Mouse (Mus musculus): ENCODE measurements around the gene Tymp. TPM values are rescaled to one million over a fixed set of nuclear protein-coding genes. Genes with fewer than 3 reads are reported as not detected.

The Tymp gene
- polyA plus RNA-seq, 1 experiment from 2014 or later: 1.6 TPM

DNA sequence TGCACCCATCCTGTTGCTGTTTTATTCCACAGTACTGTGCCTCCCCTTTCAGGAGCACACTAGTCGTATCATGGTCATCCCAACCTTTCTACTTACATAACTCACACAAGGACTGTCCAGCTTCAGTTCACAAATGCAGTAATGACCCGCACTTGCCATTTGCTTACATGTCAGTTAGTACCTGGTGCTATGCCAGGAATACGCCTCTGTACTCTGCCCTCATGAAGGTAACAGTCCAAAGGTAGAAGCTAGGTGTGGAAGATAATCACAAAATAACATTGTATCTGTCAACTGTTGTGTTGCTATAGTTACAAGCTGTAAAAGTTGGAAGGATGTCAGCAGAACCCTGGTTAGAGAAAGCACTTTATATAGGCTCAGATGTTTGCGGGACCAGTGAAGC, 20.0 kb upstream of the Tymp start:
- H3K27ac ChIP-seq (ENCODE audit: poor library complexity, severe bottlenecking): no peak overlapping the region
- H3K27me3 ChIP-seq (replicated peaks): no peaks in the 10 kb centered on the region
- no peaks in the 10 kb centered on the region for H3K4me1 ChIP-seq (replicated peaks)
- no peak overlapping the region for H3K4me2 ChIP-seq
- no peaks in the 10 kb centered on the region for H3K36me3 ChIP-seq
- no peak for ATAC-seq (ENCODE audit: insufficient number of reproducible peaks, low FRiP score)
- no peak overlapping the region for H3K4me3 ChIP-seq
- 83% methylated on average over 4 of the region's 4 CpGs for WGBS
- H3K9ac ChIP-seq: no peak overlapping the region
- H3K9me3 ChIP-seq (replicated peaks): no peaks in the 10 kb centered on the region

DNA sequence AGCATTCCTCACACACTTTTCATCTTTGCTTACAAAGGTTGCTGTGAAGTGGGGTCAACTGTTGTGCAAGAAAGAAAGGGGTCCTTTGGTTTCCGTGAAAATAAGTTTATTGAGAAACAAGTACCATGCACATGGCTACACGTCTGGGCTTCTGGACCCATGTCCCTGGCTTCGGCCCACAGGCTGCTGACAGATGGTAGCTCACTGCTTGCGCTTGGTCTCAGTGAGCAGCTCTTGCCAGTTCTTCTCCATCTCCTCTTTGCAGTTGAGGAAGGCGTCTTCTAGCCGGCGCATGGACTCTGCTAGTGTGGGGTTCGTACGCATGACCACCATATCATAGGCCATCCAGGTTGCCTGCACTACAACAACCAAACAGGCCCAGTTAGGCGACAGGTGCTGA, 13.2 kb upstream of the Tymp start:
- ATAC-seq (ENCODE audit: insufficient number of reproducible peaks, low FRiP score): no peak
- Histone ChIP-seq H3K36me3 (no peaks in the 10 kb centered on the region), H3K27me3 (replicated peaks) (peaks cover 36% of the 10 kb centered on the region), H3K4me2 (no peak overlapping the region), H3K4me1 (replicated peaks) (no peaks in the 10 kb centered on the region), H3K27ac (ENCODE audit: poor library complexity, severe bottlenecking) (no peak overlapping the region), H3K4me3 (no peak overlapping the region), H3K9ac (no peak overlapping the region), H3K9me3 (replicated peaks) (no peaks in the 10 kb centered on the region)
- 89% methylated on average over 10 of the region's 10 CpGs for WGBS

DNA sequence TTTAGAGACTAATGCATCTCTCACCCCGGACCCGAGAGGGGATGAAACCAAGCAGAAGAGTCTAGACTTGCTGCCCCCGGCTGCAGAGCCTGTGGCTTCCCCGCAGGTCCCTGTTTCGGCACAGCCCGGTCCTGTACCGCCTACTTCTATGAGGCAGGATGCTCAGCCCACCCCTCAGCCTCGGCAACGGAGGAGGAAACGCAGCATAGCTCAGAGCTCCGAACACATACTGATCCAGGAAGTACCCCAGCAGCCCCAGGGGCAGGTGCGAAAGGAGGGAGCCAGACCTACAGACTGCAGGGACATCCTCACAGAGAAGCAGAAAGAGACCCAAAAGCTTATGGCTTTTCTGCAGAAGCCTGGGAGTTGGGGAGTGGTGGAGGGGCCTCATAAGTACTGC, 10.3 kb upstream of the Tymp start:
- Histone ChIP-seq H3K4me2 (no peak overlapping the region), H3K9ac (no peak overlapping the region), H3K36me3 (no peaks in the 10 kb centered on the region), H3K4me3 (no peak overlapping the region), H3K27ac (ENCODE audit: poor library complexity, severe bottlenecking) (no peak overlapping the region), H3K27me3 (replicated peaks) (peaks cover 52% of the 10 kb centered on the region), H3K9me3 (replicated peaks) (no peaks in the 10 kb centered on the region), H3K4me1 (replicated peaks) (no peaks in the 10 kb centered on the region)
- WGBS: 36% methylated on average over 12 of the region's 12 CpGs
- no peak for ATAC-seq (ENCODE audit: insufficient number of reproducible peaks, low FRiP score)

DNA sequence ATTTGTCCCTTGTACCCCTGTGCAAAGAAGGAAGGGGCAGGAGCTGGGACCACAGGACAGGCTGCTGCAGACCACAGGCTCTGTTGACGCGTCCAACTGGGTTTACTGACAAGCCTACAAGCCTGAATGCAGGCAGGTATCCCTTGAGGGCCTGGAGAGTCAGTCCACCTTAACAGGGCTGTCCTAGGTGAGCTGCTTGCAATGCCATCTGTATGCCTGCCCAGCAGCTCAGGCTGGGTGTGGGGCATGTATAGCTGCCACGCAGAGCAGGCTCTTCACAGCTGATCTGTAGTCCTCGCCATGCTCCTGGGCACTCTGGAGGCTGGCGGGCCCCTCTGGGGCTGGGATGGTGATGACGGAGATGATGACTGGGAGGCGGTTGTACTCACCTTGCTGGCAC, 7.8 kb upstream of the Tymp start, which contains the start of gene Klhdc7b:
Klhdc7b (plus strand) TSS at position 301 of the 400 bp plus-strand sequence.
- H3K9me3 ChIP-seq (replicated peaks): no peaks in the 10 kb centered on the region
- peaks cover under 1% of the 10 kb centered on the region; the same call in 1 of the 2 replicates for H3K4me1 ChIP-seq (replicated peaks)
- ATAC-seq (ENCODE audit: insufficient number of reproducible peaks, low FRiP score): no peak
- 78% methylated on average over 7 of the region's 7 CpGs for WGBS
- no peak within 1 kb of the TSS for H3K27ac ChIP-seq (ENCODE audit: poor library complexity, severe bottlenecking)
- no peak within 1 kb of the TSS for H3K4me3 ChIP-seq
- no peaks in the 10 kb centered on the region for H3K36me3 ChIP-seq
- H3K4me2 ChIP-seq: no peak within 1 kb of the TSS
- no peak within 1 kb of the TSS for H3K9ac ChIP-seq
- H3K27me3 ChIP-seq (replicated peaks): peaks cover 59% of the 10 kb centered on the region

DNA sequence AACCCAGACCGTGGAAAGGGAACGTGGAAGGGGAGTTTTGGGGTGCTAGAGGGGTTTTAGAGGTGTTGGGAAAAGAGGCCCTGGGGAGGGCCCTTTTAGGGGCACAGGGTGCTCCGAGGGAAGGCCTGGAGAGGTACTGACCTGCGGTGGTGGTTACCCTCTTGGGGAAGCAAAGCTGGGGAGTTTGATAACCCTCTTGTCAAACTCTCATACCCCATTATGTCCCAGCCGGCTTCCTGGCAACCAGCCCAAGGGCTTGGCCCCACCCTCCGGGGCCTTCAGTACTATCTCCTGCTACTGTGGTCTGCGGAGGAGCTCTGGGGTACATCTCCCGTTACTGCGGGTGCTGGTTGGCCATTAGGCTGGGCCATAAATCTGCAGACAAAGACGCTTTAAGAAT, 2.6 kb upstream of the Tymp start:
- Histone ChIP-seq H3K27ac (ENCODE audit: poor library complexity, severe bottlenecking) (no peak overlapping the region), H3K9ac (0 out of 2 replicates have a peak overlapping the region, but pooled peaks have one; percentile 45), H3K4me2 (peak overlapping the region; percentile 92), H3K4me3 (peak overlapping the region; percentile 53), H3K4me1 (replicated peaks) (peaks cover 26% of the 10 kb centered on the region), H3K36me3 (no peaks in the 10 kb centered on the region), H3K27me3 (replicated peaks) (peaks cover 54% of the 10 kb centered on the region), H3K9me3 (replicated peaks) (no peaks in the 10 kb centered on the region)
- WGBS: 13% methylated on average over 10 of the region's 10 CpGs
- 0 out of 2 replicates have a peak, but pooled peaks have one; percentile 12 for ATAC-seq (ENCODE audit: insufficient number of reproducible peaks, low FRiP score)

DNA sequence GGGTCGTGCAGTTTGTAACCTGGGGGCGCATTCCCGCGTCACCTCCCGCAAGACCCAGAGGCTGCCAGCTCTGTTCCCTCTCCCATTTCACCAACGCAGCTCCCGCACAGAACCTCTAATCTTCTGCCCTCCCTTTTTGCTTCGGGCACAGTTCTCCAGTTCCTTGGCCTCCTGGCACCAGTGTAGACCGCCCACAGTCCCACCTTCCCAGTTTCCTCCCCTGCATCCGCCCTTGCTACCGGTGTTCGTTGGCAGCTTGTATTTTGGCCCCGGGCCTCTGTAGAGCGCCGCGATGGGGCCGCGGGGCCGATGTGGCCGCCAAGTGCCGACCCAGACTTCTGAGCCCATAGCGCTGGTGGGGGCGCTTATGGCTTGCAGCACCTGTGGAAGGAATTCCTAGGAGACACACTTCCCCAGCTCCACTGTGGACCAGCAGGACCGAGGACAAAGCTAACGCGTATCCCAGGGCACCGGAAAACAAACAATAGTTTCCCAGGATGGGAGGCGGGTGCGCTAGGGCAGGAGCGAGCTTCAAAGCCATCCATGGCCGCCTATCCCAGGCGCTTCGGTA, 2.1 kb upstream of the Tymp start, which contains the start of gene Odf3b:
Odf3b (minus strand) TSS at position 452 of the 571 bp plus-strand sequence.
- Histone ChIP-seq H3K9ac (peak within 1 kb of the TSS; percentile 45), H3K4me3 (peak within 1 kb of the TSS; percentile 53), H3K27ac (ENCODE audit: poor library complexity, severe bottlenecking) (no peak within 1 kb of the TSS), H3K36me3 (no peaks in the 10 kb centered on the region), H3K9me3 (replicated peaks) (no peaks in the 10 kb centered on the region), H3K4me1 (replicated peaks) (peaks cover 30% of the 10 kb centered on the region), H3K4me2 (peak within 1 kb of the TSS; percentile 92), H3K27me3 (replicated peaks) (peaks cover 50% of the 10 kb centered on the region)
- 0 out of 2 replicates have a peak, but pooled peaks have one; percentile 1 for ATAC-seq (ENCODE audit: insufficient number of reproducible peaks, low FRiP score)
- WGBS: under 1% methylated on average over 33 of the region's 33 CpGs

DNA sequence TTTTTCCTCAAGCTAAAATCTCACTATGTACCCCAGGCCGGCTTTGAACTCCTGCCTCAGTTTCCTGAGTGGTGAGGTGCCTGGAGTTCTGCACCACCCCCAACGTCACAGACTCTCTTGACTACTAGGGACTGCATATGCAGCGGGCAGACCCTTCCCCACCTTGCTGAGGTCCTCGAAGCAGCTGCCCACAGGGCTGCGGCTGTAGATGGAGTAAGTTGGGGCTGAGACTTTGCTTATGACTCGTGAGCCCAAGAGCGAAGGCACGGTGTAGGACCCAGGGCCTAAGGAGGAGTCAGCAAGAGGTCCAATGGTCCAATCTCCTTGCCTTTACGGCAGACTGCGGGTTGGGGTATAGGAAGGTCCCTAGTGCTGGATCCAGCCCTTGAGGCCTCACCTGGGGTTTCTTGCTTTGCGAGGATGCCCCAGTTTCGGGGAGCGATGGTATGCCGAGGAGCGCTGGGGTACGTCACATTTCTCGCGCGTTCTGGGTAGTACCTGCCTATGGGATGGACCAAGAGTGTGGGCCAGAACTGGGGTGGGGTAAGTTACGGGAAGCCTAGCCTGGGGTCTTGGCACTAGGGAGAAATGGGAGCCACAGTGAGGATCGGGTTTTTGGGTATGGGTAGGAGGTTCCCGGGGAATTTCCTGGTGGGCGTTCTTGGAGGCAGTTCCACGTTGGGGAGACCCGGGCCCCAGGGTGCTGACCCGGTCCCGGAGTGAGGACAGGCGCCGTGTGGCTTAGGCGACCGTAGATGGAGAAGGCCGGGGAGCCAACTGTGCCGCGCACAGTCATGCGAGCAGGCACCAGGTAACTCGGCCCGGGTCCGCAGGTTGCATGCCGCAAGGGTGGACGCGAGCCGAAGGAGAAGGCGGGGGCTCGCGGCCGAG, 1.3 kb upstream of the Tymp start:
- peak overlapping the region; percentile 92 for H3K4me2 ChIP-seq
- H3K9ac ChIP-seq: peak overlapping the region; percentile 45
- ATAC-seq (ENCODE audit: insufficient number of reproducible peaks, low FRiP score): no peak
- peaks cover 31% of the 10 kb centered on the region for H3K4me1 ChIP-seq (replicated peaks)
- peak overlapping the region; percentile 53 for H3K4me3 ChIP-seq
- no peaks in the 10 kb centered on the region for H3K36me3 ChIP-seq
- 10% methylated on average over 46 of the region's 46 CpGs for WGBS
- peaks cover 45% of the 10 kb centered on the region for H3K27me3 ChIP-seq (replicated peaks)
- H3K27ac ChIP-seq (ENCODE audit: poor library complexity, severe bottlenecking): no peak overlapping the region
- no peaks in the 10 kb centered on the region for H3K9me3 ChIP-seq (replicated peaks)

DNA sequence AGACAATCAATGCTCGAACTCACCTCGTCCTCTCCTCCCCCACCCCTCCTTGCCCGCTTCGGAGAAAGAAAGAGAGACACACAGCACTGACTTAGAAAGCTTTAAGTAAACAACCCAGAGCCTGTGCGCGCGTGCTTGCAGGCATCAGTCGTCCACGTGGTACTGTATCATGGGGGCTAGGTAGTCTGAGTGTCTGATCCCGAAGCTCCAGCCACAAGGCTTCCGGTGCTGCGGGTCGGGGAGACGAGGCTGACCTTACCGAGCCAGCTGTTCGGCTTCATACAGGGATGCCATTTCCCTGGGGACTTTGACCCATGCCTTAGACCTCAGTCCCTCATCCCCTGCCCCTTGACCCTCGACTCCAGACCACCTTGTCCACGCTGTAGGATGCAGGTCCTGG, 523 bp upstream of the Tymp start:
- Histone ChIP-seq H3K4me3 (no peak overlapping the region), H3K4me2 (peak overlapping the region; percentile 28), H3K27ac (ENCODE audit: poor library complexity, severe bottlenecking) (no peak overlapping the region), H3K9ac (no peak overlapping the region), H3K36me3 (peaks cover 2% of the 10 kb centered on the region; the same call in 1 of the 2 replicates), H3K9me3 (replicated peaks) (no peaks in the 10 kb centered on the region), H3K4me1 (replicated peaks) (peaks cover 38% of the 10 kb centered on the region), H3K27me3 (replicated peaks) (peaks cover 45% of the 10 kb centered on the region)
- ATAC-seq (ENCODE audit: insufficient number of reproducible peaks, low FRiP score): no peak
- 7% methylated on average over 18 of the region's 18 CpGs for WGBS

DNA sequence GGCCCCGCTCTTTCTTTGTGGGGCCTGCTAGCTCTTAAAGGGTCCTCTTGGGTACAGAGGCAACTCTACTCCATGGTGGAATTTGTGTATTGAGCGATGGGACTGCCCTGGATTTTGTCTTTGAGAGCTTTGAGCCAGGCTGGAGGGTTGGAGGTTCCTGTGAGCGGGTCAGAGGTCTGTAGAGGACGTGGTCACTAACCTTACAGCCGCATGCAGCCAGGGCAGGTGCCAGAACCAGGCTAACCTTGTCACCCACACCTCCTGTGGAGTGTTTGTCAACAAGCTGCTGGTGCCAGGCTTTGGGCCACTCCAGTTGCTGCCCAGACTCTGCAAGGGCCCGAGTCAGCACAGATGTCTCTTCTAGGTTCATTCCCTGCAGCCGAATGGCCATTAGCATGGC, 799 bp downstream of the Tymp start:
- no peak overlapping the region for H3K4me3 ChIP-seq
- no peak for ATAC-seq (ENCODE audit: insufficient number of reproducible peaks, low FRiP score)
- peaks cover 15% of the 10 kb centered on the region for H3K36me3 ChIP-seq
- H3K4me2 ChIP-seq: no peak overlapping the region
- peaks cover 42% of the 10 kb centered on the region for H3K27me3 ChIP-seq (replicated peaks)
- no peaks in the 10 kb centered on the region for H3K9me3 ChIP-seq (replicated peaks)
- H3K9ac ChIP-seq: no peak overlapping the region
- H3K4me1 ChIP-seq (replicated peaks): peaks cover 38% of the 10 kb centered on the region
- 75% methylated on average over 7 of the region's 7 CpGs for WGBS
- H3K27ac ChIP-seq (ENCODE audit: poor library complexity, severe bottlenecking): no peak overlapping the region

DNA sequence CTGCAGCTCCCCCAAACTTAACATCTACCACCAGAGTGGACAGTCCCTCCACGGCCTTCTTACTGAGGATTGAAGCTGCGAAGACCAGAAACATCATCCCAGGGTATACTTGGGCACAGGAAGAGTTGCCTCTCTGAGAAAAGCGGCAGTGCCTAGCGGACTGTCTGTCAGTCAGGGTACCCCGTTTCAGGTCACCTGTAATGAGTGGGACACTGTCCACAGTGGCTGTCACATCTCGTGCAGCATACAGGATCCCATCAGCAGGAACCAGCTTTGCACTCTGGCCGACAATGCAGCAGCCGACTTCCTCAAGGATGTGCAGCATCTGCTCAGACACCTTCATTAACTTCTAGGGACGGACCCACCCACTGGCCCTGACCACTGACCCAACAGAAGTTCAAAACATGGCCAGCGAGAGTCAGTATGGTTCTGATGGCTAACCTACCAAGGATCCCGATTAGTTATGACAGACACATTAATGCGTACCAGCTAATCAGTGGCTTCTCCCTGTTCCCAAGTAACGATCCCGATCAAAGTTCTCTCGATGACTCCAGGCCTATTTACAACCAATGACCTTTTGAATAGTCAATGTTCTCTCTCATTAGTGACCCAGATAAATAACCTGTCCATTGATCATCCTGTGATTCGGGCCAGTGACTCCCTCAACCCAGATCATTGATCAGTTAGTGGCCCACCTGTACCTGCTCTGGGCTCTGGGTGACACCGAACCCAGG, 1.9 kb downstream of the Tymp start:
- no peak for ATAC-seq (ENCODE audit: insufficient number of reproducible peaks, low FRiP score)
- H3K9ac ChIP-seq: peak overlapping the region; percentile 78; the same call in 1 of the 2 replicates
- 0 out of 2 replicates have a peak overlapping the region, but pooled peaks have one; percentile 85 for H3K4me2 ChIP-seq
- H3K27ac ChIP-seq (ENCODE audit: poor library complexity, severe bottlenecking): no peak overlapping the region
- H3K9me3 ChIP-seq (replicated peaks): no peaks in the 10 kb centered on the region
- no peak overlapping the region for H3K4me3 ChIP-seq
- H3K4me1 ChIP-seq (replicated peaks): peaks cover 38% of the 10 kb centered on the region
- 89% methylated on average over 17 of the region's 17 CpGs for WGBS
- H3K27me3 ChIP-seq (replicated peaks): peaks cover 38% of the 10 kb centered on the region
- peaks cover 26% of the 10 kb centered on the region for H3K36me3 ChIP-seq

DNA sequence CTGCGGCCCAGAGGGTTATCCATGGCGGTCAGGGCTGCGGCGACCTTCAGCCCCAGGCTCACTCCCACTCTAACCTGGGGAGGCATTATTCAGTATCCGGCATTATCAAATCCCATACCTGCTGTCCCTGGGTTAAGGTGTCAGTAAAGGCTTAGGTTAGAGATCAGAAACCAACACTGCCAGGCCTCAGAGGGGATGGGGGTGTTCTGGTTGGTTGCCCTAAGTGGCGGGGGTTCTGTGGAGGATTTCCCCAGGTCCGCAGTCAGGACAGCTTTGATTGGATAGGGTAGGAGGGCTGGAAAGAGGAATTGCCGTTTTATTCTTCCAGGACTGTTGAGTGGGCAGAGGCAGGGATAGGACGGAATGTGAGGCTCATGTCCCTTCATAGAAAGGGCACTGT, 2.5 kb downstream of the Tymp start:
- peak overlapping the region; percentile 89; the same call in 1 of the 2 replicates for H3K27ac ChIP-seq (ENCODE audit: poor library complexity, severe bottlenecking)
- no peak; the same call in 1 of the 2 replicates for ATAC-seq (ENCODE audit: insufficient number of reproducible peaks, low FRiP score)
- peaks cover 35% of the 10 kb centered on the region for H3K4me1 ChIP-seq (replicated peaks)
- peak overlapping the region; percentile 85 for H3K4me2 ChIP-seq
- 50% methylated on average over 9 of the region's 9 CpGs for WGBS
- peaks cover 32% of the 10 kb centered on the region for H3K36me3 ChIP-seq
- peak overlapping the region; percentile 71 for H3K4me3 ChIP-seq
- peak overlapping the region; percentile 78 for H3K9ac ChIP-seq
- H3K27me3 ChIP-seq (replicated peaks): peaks cover 36% of the 10 kb centered on the region
- no peaks in the 10 kb centered on the region for H3K9me3 ChIP-seq (replicated peaks)

All from heart, embryonic 12.5 days (tissue).